Mouse (Mus musculus) olfactory bulb, adult 2 months (tissue): ENCODE measurements around the gene Ffar1. TPM values are rescaled to one million over a fixed set of nuclear protein-coding genes. Genes with fewer than 3 reads are reported as not detected.

Experiments used
- H3K27ac ChIP-seq: fragments of 200-500 bp; 2 replicates; pipeline ENCODE4 v1.5.1; 2012; ENCODE audit warnings: low read depth, low read length; ENCODE audit not compliant: insufficient read depth
- H3K4me1 ChIP-seq: fragments of 200-500 bp; 2 replicates; pipeline ENCODE4 v1.6.1; 2012; ENCODE audit warnings: low read length; ENCODE audit not compliant: control insufficient read depth, insufficient read depth
- H3K4me3 ChIP-seq: fragments of 200-500 bp; 2 replicates; pipeline ENCODE4 v1.5.1; 2012; ENCODE audit warnings: mild to moderate bottlenecking, low read depth, low read length, moderate library complexity; ENCODE audit not compliant: insufficient read depth
- CTCF ChIP-seq: fragments of 200-500 bp; IDR thresholded peaks from 2 replicates; pipeline ENCODE4 v1.5.1; 2012; ENCODE audit warnings: low read depth, mild to moderate bottlenecking, low read length, moderate library complexity; ENCODE audit not compliant: insufficient read depth
- POLR2A ChIP-seq: fragments of 200-500 bp; IDR thresholded peaks from 2 replicates; pipeline ENCODE4 v1.6.1; 2012; ENCODE audit warnings: mild to moderate bottlenecking, low read depth, low read length, moderate library complexity; ENCODE audit not compliant: insufficient read depth
- whole genome bisulfite sequencing: fragments of 180-500 bp; shearing (Covaris S2); methylation state at CpG from one replicate; pipeline ENCODE4 v1.1.7; 2018; 5-methylcytosine and 5-hydroxymethylcytosine counted together
- polyA plus RNA-seq: library from polyadenylated mRNA; stranded (reverse); fragments of >200 nt; gene quantifications from 2 replicates; pipeline ENCODE4 v1.2.4, GENCODE M21; 2012; ENCODE audit warnings: low replicate concordance; ENCODE audit not compliant: missing spikeins, insufficient read depth, insufficient read length

The Ffar1 gene
- polyA plus RNA-seq, 1 experiment = not detected

GRCm38 (mm10) chr7:30821532-30821931 is 39.8 kb downstream of the Ffar1 start:
- Histone ChIP-seq H3K27ac (no peak overlapping the region), H3K4me3 (no peak overlapping the region), H3K4me1 (peaks cover 10% of the 10 kb centered on the region)
- TF ChIP-seq CTCF (no peak), POLR2A (no peak)
- 84% methylated on average over 5 of the region's 5 CpGs for WGBS

GRCm38 (mm10) chr7:30820854-30821445 is 40.4 kb downstream of the Ffar1 start:
- H3K4me3 ChIP-seq = no peak overlapping the region
- H3K4me1 ChIP-seq = peaks cover 10% of the 10 kb centered on the region
- TF ChIP-seq POLR2A (no peak), CTCF (no peak)
- no peak overlapping the region for H3K27ac ChIP-seq
- WGBS = 41% methylated on average over 7 of the region's 7 CpGs

- Histone ChIP-seq H3K4me3 (no peak overlapping the region), H3K27ac (no peak overlapping the region), H3K4me1 (peaks cover 10% of the 10 kb centered on the region)
- WGBS = 83% methylated on average over 6 of the region's 6 CpGs
- TF ChIP-seq POLR2A (no peak), CTCF (no peak)
These were observed 41.2 kb downstream of the Ffar1 start for GRCm38 (mm10) chr7:30820131-30820530.

- TF ChIP-seq CTCF (no peak), POLR2A (no peak)
- 75% methylated on average over 6 of the region's 6 CpGs for WGBS
- Histone ChIP-seq H3K27ac (no peak overlapping the region), H3K4me3 (no peak overlapping the region), H3K4me1 (no peaks in the 10 kb centered on the region)
These were observed 49.0 kb downstream of the Ffar1 start for GRCm38 (mm10) chr7:30812291-30812807.

- no peak for TF ChIP-seq POLR2A
- no peak for TF ChIP-seq CTCF
- Histone ChIP-seq H3K4me3 (no peak overlapping the region), H3K4me1 (no peaks in the 10 kb centered on the region), H3K27ac (no peak overlapping the region)
- WGBS = 74% methylated on average over 9 of the region's 9 CpGs
These were observed 49.5 kb downstream of the Ffar1 start for GRCm38 (mm10) chr7:30811757-30812290.

- no peak for TF ChIP-seq POLR2A
- TF ChIP-seq CTCF = no peak
- Histone ChIP-seq H3K4me1 (no peaks in the 10 kb centered on the region), H3K27ac (no peak overlapping the region), H3K4me3 (no peak overlapping the region)
- WGBS = 57% methylated on average over 6 of the region's 6 CpGs
These were observed 51.0 kb downstream of the Ffar1 start for GRCm38 (mm10) chr7:30810319-30810718.

Other genes with a start within 250 kb of the Ffar1 start
- not detected in 2 replicates for gene Upk1a, start 248.7 kb downstream of the Ffar1 start, polyA plus RNA-seq
- 1,523 TPM in 1 of 2 replicates, not detected in the other for gene Cox6b1, start 235.4 kb downstream of the Ffar1 start, polyA plus RNA-seq
- not detected in 2 replicates for gene Etv2, start 225.7 kb downstream of the Ffar1 start, polyA plus RNA-seq
- gene Rbm42, start 211.2 kb downstream of the Ffar1 start, polyA plus RNA-seq = not detected in 2 replicates
- gene Haus5, start 196.6 kb downstream of the Ffar1 start, polyA plus RNA-seq = not detected in 2 replicates
- not detected in 2 replicates for gene Pmis2, start 190.0 kb downstream of the Ffar1 start, polyA plus RNA-seq
- gene 2200002J24Rik, start 162.6 kb downstream of the Ffar1 start, polyA plus RNA-seq = not detected in 2 replicates
- gene Atp4a, start 149.4 kb downstream of the Ffar1 start, polyA plus RNA-seq = not detected in 2 replicates
- gene Tmem147, start 132.0 kb downstream of the Ffar1 start, polyA plus RNA-seq = not detected in 2 replicates
- gene Gapdhs, start 117.9 kb downstream of the Ffar1 start, polyA plus RNA-seq = not detected in 2 replicates
- gene Sbsn, start 110.1 kb downstream of the Ffar1 start, polyA plus RNA-seq = not detected in 2 replicates
- not detected in 2 replicates for gene Dmkn, start 97.8 kb downstream of the Ffar1 start, polyA plus RNA-seq
- gene Krtdap, start 73.7 kb downstream of the Ffar1 start, polyA plus RNA-seq = not detected in 2 replicates
- not detected in 2 replicates for gene Ffar2, start 37.8 kb downstream of the Ffar1 start, polyA plus RNA-seq
- gene Ffar3, start 5.4 kb downstream of the Ffar1 start, polyA plus RNA-seq = not detected in 2 replicates
- gene Cd22, start 18.8 kb upstream of the Ffar1 start, polyA plus RNA-seq = not detected in 2 replicates
- gene Mag, start 53.3 kb upstream of the Ffar1 start, polyA plus RNA-seq = not detected in 2 replicates
- gene Hamp2, start 63.1 kb upstream of the Ffar1 start, polyA plus RNA-seq = not detected in 2 replicates
- gene Hamp, start 82.5 kb upstream of the Ffar1 start, polyA plus RNA-seq = not detected in 2 replicates
- gene Usf2, start 95.2 kb upstream of the Ffar1 start, polyA plus RNA-seq = 282 TPM in 1 of 2 replicates, not detected in the other
- not detected in 2 replicates for gene Lsr, start 111.9 kb upstream of the Ffar1 start, polyA plus RNA-seq
- not detected in 2 replicates for gene Fam187b, start 112.2 kb upstream of the Ffar1 start, polyA plus RNA-seq
- gene Fxyd5, start 180.9 kb upstream of the Ffar1 start, polyA plus RNA-seq = not detected in 2 replicates
- gene Fxyd7, start 189.9 kb upstream of the Ffar1 start, polyA plus RNA-seq = not detected in 2 replicates
- gene Fxyd1, start 195.6 kb upstream of the Ffar1 start, polyA plus RNA-seq = not detected in 2 replicates
- not detected in 2 replicates for gene Lgi4, start 197.8 kb upstream of the Ffar1 start, polyA plus RNA-seq
- not detected in 2 replicates for gene Fxyd3, start 215.1 kb upstream of the Ffar1 start, polyA plus RNA-seq